Mouse (Mus musculus) MEL (cell line): ENCODE results near the gene Trappc11.

Source experiments
- CTCF ChIP-seq, 3 experiments: IDR thresholded peaks in 2 of 3; conservative IDR thresholded peaks in 1 of 3; 2 replicates each; pipeline ENCODE4 v1.5.1; 2011 to 2012; ENCODE audit warnings: low read length in 3 of 3, low read depth in 2 of 3, mild to moderate bottlenecking in 2 of 3, improper control_type of control experiment in 1 of 3, inconsistent platforms in 1 of 3, mixed read lengths in 1 of 3, moderate library complexity in 1 of 3; ENCODE audit not compliant: control insufficient read depth in 1 of 3, insufficient read depth in 1 of 3, poor library complexity in 1 of 3, severe bottlenecking in 1 of 3
- E2F4 ChIP-seq: IDR thresholded peaks from 2 replicates; pipeline ENCODE4 v1.6.1; 2011; ENCODE audit warnings: low read depth, low read length, improper control_type of control experiment, borderline replicate concordance
- ETS1 ChIP-seq: IDR thresholded peaks from 2 replicates; pipeline ENCODE4 v1.6.1; 2012; ENCODE audit warnings: low read depth, mild to moderate bottlenecking, inconsistent platforms, low read length, improper control_type of control experiment, moderate library complexity
- NELFE ChIP-seq: IDR thresholded peaks from 2 replicates; pipeline ENCODE4 v1.6.1; 2011; ENCODE audit warnings: low read depth, low read length, improper control_type of control experiment
- ZMIZ1 ChIP-seq: IDR thresholded peaks from 2 replicates; pipeline ENCODE4 v1.6.1; 2012; ENCODE audit warnings: low read depth, mild to moderate bottlenecking, inconsistent platforms, low read length, improper control_type of control experiment, moderate library complexity

DNA sequence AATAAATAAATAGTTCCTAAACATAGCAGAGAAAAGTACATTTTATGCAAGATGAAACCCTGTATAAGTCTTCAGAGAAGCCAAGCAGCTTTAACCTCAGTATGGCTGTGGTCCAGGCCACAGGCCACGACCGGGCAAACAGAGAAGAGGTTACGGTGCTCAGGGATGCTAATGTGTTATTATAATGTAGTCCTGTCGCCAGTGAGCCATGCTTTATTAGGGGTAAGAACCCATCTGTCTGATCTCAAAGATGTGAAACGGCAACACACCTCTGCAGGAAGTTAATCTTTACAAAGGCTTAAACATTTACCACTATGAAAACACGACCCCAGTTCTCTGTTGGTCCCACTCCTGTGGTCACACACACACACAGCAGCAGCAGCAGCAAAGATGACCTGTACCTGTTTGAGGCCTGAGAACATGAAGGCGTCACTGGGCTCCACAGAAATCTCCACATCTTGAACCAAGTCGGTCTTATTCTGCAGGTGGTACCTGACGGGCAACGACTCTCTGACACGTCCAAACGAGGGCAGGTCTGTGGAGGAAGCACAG lies 38.6 kb downstream of the Trappc11 start:
- TF ChIP-seq ETS1 = no peak
- TF ChIP-seq ZMIZ1 = no peak
- no peak for TF ChIP-seq E2F4
- no peak for TF ChIP-seq NELFE
- TF ChIP-seq CTCF (IDR thresholded peaks at IDR 0.05 in 2 of 3, conservative IDR thresholded peaks at IDR 0.05 in 1 of 3; ENCODE audit: control insufficient read depth in 1 of 3, insufficient read depth in 1 of 3, low read depth in 2 of 3, low read length in 3 of 3, poor library complexity in 1 of 3, severe bottlenecking in 1 of 3) = no peak
